Mouse (Mus musculus) heart, embryonic 10.5 days (tissue): ENCODE results near the gene Slc9a8. TPM values are rescaled to one million over a fixed set of nuclear protein-coding genes. Genes with fewer than 3 reads are reported as not detected.
"Not testable (repeated sequence)": the region's sequence is repeated elsewhere in the genome, so short reads cannot be mapped to it uniquely, and the experiment has no call there.

Source experiments
- DNase-seq: peaks from one replicate; pipeline ENCODE4 v3.0.0-alpha.2; 2017; ENCODE audit warnings: low spot score
- H3K27ac ChIP-seq: fragments of 300-500 bp; sonication (generic); 2 replicates; pipeline ENCODE4 v1.5.1; 2016; ENCODE audit warnings: mild to moderate bottlenecking
- H3K27me3 ChIP-seq: fragments of 300-500 bp; sonication (generic); 2 replicates; pipeline ENCODE4 v1.6.1; 2016; ENCODE audit warnings: mild to moderate bottlenecking; ENCODE audit not compliant: poor library complexity, insufficient read depth, severe bottlenecking
- H3K36me3 ChIP-seq: fragments of 300-500 bp; sonication (generic); 2 replicates; pipeline ENCODE4 v1.6.1; 2016; ENCODE audit warnings: mild to moderate bottlenecking, moderate library complexity
- H3K4me1 ChIP-seq: fragments of 300-500 bp; sonication (generic); 2 replicates; pipeline ENCODE4 v1.6.1; 2016; ENCODE audit warnings: mild to moderate bottlenecking
- H3K4me3 ChIP-seq: fragments of 300-500 bp; sonication (generic); 2 replicates; pipeline ENCODE4 v1.5.1; 2016; ENCODE audit warnings: mild to moderate bottlenecking, moderate library complexity
- H3K9me3 ChIP-seq: fragments of 300-500 bp; sonication (generic); 2 replicates; pipeline ENCODE4 v1.6.1; 2016; ENCODE audit warnings: mild to moderate bottlenecking, moderate library complexity
- WGBS: fragments of 180-500 bp; shearing (Covaris S2); methylation state at CpG from one replicate; pipeline ENCODE4 v1.1.7; 2016; 5-methylcytosine and 5-hydroxymethylcytosine counted together
- polyA plus RNA-seq: library from polyadenylated mRNA; unstranded; fragments of >200 nt; fragmentation: Nextera tagmentation; extraction: Ambion mirVana; gene quantifications from 2 replicates; pipeline ENCODE4 v1.2.1, GENCODE M21; 2016

Slc9a8 gene
- polyA plus RNA-seq, 1 experiment from 2014 or later = 23.0 TPM

DNA sequence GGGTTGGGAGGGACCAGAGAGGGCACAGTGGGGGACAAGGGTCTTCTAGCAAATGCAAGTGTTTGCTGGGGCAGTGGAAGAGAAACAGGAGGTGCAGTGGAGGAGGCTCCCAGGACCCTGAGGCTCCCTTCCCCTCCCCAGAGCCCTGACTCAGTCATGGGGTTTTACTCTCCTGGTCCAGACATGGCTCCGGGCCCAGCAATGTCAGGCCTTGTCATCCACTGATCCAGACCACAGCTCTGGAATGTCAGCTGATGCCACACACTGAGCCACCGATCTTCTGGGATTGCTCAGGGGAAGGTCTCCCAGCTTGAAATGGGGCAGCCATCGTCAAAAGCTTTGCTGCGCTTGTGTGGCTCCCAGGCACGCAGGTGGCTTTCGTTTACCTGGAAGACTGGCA is 34.5 kb upstream of the Slc9a8 start:
- no peaks in the 10 kb centered on the region for H3K27me3 ChIP-seq
- H3K27ac ChIP-seq = no peak overlapping the region
- no peaks in the 10 kb centered on the region for H3K36me3 ChIP-seq
- peaks cover 7% of the 10 kb centered on the region for H3K4me1 ChIP-seq
- H3K4me3 ChIP-seq = no peak overlapping the region
- WGBS = 69% methylated on average over 6 of the region's 6 CpGs
- H3K9me3 ChIP-seq = no peaks in the 10 kb centered on the region
- DNase-seq = no peak

- Histone ChIP-seq H3K9me3 (no peaks in the 10 kb centered on the region), H3K4me3 (no peak overlapping the region), H3K27me3 (no peaks in the 10 kb centered on the region), H3K4me1 (0 out of 2 replicates have a peak, but pooled peaks cover under 1% of the 10 kb centered on the region), H3K27ac (no peak overlapping the region), H3K36me3 (no peaks in the 10 kb centered on the region)
- DNase-seq = no peak
- WGBS = 61% methylated on average over 7 of the region's 7 CpGs
These were observed 27.1 kb upstream of the Slc9a8 start for GRCm38 (mm10) chr2:167394426-167394825.

DNA sequence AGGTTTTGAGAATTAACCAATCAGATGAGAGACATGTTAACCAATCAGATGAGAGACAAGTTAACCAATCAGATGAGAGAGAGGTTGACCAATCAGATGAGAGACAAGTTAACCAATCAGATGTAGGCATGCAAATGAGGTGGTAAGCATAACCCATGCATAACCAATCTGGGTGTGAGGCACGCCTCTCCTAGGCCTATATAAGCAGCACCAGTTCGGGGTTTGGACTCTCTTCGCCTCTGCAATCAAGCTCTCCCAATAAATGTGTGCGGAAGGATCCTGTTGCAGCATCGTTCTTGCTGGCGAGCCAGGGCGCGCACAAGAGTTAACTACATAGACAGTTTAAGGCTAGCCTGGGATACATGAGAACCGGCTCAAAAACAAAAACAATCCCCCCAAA is 25.1 kb upstream of the Slc9a8 start:
- not testable (repeated sequence) for H3K4me1 ChIP-seq, H3K36me3 ChIP-seq, H3K27ac ChIP-seq, H3K9me3 ChIP-seq, H3K27me3 ChIP-seq, DNase-seq, H3K4me3 ChIP-seq
- WGBS = 93% methylated on average over 9 of the region's 9 CpGs

GRCm38 (mm10) chr2:167399012-167399411 is 22.5 kb upstream of the Slc9a8 start:
- Histone ChIP-seq H3K36me3 (no peaks in the 10 kb centered on the region), H3K27me3 (no peaks in the 10 kb centered on the region), H3K27ac (no peak overlapping the region), H3K9me3 (no peaks in the 10 kb centered on the region), H3K4me1 (0 out of 2 replicates have a peak, but pooled peaks cover 7% of the 10 kb centered on the region), H3K4me3 (no peak overlapping the region)
- DNase-seq = no peak
- WGBS = 60% methylated on average over 4 of the region's 4 CpGs

DNA sequence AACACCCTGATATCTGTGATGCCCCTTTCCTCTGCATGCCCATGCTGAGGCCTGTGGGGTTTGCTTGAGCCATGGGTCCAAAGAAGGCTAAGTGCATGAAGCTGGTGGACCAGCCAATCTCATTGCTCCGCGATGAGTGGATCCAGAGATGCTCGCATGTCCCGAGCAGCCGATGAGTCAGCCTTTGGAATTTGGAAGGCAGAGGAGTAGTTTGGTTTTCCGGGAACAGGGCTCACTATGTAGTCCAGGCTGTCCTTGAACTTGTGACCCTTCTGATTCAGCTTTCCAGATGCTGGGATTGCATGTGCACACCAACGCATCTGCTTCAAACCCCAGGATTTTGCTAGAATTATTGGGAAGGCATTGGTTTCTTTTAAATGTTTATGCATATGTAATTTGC is 21.9 kb upstream of the Slc9a8 start:
- H3K27me3 ChIP-seq = no peaks in the 10 kb centered on the region
- H3K9me3 ChIP-seq = no peaks in the 10 kb centered on the region
- no peak overlapping the region for H3K4me3 ChIP-seq
- H3K36me3 ChIP-seq = no peaks in the 10 kb centered on the region
- 67% methylated on average over 7 of the region's 7 CpGs for WGBS
- 0 out of 2 replicates have a peak, but pooled peaks cover 7% of the 10 kb centered on the region for H3K4me1 ChIP-seq
- no peak for DNase-seq
- H3K27ac ChIP-seq = no peak overlapping the region

DNA sequence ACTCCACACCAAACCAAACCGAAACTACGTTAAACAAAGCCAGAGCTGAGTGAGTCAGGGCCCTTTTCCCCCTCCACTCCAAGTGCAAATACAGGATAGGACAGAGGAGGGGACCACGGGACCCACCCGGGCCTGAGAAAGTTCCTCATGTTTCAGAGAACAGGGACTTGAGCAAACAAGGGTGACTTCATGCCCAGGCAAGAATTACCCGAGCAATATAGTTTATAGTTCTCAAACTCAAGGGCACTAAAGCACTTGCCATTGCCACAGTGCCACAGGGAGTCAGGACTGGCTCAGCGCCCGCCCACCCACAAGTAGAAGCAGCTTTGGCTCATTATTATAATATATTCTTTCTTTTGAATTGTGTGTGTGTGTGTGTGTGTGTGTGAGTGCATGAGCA is 18.4 kb upstream of the Slc9a8 start:
- H3K4me1 ChIP-seq = 0 out of 2 replicates have a peak, but pooled peaks cover 7% of the 10 kb centered on the region
- WGBS = 78% methylated on average over 7 of the region's 7 CpGs
- DNase-seq = no peak
- no peaks in the 10 kb centered on the region for H3K36me3 ChIP-seq
- H3K27ac ChIP-seq = no peak overlapping the region
- no peaks in the 10 kb centered on the region for H3K9me3 ChIP-seq
- no peaks in the 10 kb centered on the region for H3K27me3 ChIP-seq
- no peak overlapping the region for H3K4me3 ChIP-seq

- DNase-seq = no peak
- Histone ChIP-seq H3K9me3 (no peaks in the 10 kb centered on the region), H3K4me3 (no peak overlapping the region), H3K36me3 (no peaks in the 10 kb centered on the region), H3K27me3 (no peaks in the 10 kb centered on the region), H3K4me1 (0 out of 2 replicates have a peak, but pooled peaks cover 1% of the 10 kb centered on the region), H3K27ac (no peak overlapping the region)
- WGBS = 74% methylated on average over 20 of the region's 20 CpGs
These were observed 16.2 kb upstream of the Slc9a8 start for GRCm38 (mm10) chr2:167405101-167405880.

DNA sequence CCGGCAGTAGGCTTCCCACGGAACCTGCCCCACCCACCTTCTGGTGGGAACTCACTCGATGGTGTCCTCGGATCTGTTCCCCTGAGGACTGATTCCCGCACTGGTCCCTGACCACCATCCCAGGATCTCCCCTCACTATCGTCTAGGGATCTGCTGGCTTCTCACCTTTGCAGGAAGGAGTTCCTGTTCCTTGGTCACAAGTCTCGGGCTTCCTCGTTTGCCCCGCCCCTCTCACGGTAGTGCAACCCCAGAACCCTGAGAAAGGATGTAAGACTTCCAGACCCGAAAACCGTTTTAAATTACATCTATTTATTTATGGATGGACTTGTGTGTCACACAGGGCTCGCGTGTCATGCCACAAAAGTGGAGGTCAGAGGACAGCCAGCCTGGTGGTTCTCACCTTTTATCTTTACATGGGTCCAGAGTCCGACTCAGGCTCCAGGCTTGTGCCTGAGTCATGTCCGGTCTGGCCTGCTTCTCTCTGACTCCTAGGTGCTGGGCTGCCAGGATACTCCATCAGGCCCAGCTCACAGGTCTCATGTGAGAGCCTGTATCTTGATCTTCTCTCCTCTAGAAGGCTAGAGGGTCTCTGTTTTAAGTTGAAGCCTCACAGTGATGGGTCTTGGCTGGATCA is 14.1 kb upstream of the Slc9a8 start:
- Histone ChIP-seq H3K9me3 (no peaks in the 10 kb centered on the region), H3K27me3 (no peaks in the 10 kb centered on the region), H3K36me3 (no peaks in the 10 kb centered on the region), H3K27ac (no peak overlapping the region), H3K4me1 (no peaks in the 10 kb centered on the region), H3K4me3 (no peak overlapping the region)
- 92% methylated on average over 16 of the region's 16 CpGs for WGBS
- no peak for DNase-seq

DNA sequence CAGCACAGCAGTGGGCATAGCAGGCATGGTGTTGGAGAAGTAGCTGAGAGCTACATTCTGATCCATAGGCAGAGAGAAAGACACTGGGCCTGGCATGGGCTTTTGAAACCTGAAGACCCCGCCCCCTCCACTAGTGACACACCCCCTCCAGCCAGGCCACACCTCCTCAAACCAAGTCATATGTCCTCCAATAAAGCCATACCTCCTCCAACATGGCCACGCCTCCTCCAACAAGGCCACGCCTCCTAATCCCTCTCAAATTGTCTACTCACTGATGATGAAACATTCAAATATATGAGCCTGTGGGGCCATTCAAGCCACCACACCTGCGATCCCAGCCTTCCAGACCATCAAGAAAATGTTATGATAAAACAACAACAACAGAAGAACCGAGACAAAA is 7.1 kb upstream of the Slc9a8 start:
- H3K27me3 ChIP-seq = no peaks in the 10 kb centered on the region
- 81% methylated on average over 5 of the region's 5 CpGs for WGBS
- no peaks in the 10 kb centered on the region for H3K36me3 ChIP-seq
- H3K4me1 ChIP-seq = peaks cover 12% of the 10 kb centered on the region; the same call in 1 of the 2 replicates
- no peaks in the 10 kb centered on the region for H3K9me3 ChIP-seq
- H3K4me3 ChIP-seq = no peak overlapping the region
- H3K27ac ChIP-seq = no peak overlapping the region
- no peak for DNase-seq

DNA sequence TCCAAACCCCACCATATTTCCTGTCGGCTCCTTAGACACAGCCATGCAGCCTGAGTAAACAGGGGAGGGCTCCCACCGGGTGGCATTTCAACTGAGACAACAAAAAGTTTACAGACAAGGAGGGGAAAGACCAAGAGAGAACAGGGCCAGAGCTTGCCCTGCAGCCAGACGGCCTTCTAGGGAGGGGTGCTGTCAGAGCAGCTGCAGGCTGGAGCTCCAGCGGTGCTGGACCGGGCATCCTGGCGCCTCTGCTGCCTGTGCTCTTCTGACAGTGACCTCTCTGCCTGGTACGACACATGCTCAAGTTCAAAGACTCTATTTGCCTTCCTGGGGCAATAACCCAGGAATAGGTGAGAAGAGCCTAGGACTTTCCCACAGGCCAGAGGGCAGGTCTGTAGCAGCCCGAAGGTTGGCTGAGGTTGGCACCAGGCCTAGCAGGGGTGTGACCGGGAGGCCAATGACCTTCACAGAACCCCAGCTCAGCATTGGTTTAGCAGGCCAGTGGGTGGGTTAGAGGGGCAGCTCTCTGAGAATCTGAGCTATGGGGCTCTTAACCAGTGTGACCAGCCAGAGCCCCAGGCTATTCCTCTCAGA is 5.4 kb upstream of the Slc9a8 start:
- H3K4me1 ChIP-seq = peaks cover 21% of the 10 kb centered on the region
- H3K9me3 ChIP-seq = no peaks in the 10 kb centered on the region
- no peaks in the 10 kb centered on the region for H3K27me3 ChIP-seq
- WGBS = 76% methylated on average over 9 of the region's 9 CpGs
- DNase-seq = no peak
- no peak overlapping the region for H3K27ac ChIP-seq
- H3K36me3 ChIP-seq = no peaks in the 10 kb centered on the region
- no peak overlapping the region for H3K4me3 ChIP-seq

GRCm38 (mm10) chr2:167417048-167417447 is 4.5 kb upstream of the Slc9a8 start:
- no peaks in the 10 kb centered on the region for H3K27me3 ChIP-seq
- no peak for DNase-seq
- H3K36me3 ChIP-seq = no peaks in the 10 kb centered on the region
- 78% methylated on average over 3 of the region's 3 CpGs for WGBS
- no peak overlapping the region for H3K4me3 ChIP-seq
- H3K4me1 ChIP-seq = peaks cover 21% of the 10 kb centered on the region
- no peaks in the 10 kb centered on the region for H3K9me3 ChIP-seq
- peak overlapping the region; percentile 59 for H3K27ac ChIP-seq

GRCm38 (mm10) chr2:167417694-167418093 is 3.8 kb upstream of the Slc9a8 start:
- Histone ChIP-seq H3K4me1 (peaks cover 26% of the 10 kb centered on the region), H3K27ac (peak overlapping the region; percentile 59), H3K4me3 (no peak overlapping the region), H3K27me3 (no peaks in the 10 kb centered on the region), H3K36me3 (no peaks in the 10 kb centered on the region), H3K9me3 (no peaks in the 10 kb centered on the region)
- DNase-seq = no peak
- 38% methylated on average over 4 of the region's 4 CpGs for WGBS

DNA sequence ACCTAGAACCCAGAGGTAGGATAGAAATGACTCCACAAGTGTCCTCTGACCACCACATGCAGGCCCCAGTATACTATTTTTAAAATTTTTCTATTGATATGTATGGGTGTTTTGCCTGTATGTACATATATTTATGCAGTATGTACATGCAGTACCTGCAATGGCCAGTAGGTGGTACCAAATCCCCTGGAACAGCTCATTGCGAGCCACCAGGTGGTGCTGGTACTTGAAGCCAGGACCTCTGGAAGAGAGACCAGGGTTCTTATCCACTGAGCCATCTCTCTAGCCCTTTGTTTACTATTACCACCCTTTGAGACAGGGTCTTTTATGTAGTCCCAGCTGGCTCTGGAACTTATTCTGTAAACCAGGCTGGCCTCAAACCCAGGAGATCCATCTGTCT is 2.3 kb upstream of the Slc9a8 start:
- Histone ChIP-seq H3K36me3 (peaks cover 6% of the 10 kb centered on the region), H3K27ac (no peak overlapping the region), H3K4me3 (no peak overlapping the region), H3K27me3 (no peaks in the 10 kb centered on the region), H3K4me1 (peaks cover 27% of the 10 kb centered on the region), H3K9me3 (no peaks in the 10 kb centered on the region)
- peak; percentile 88 for DNase-seq
- 27% methylated on average over 1 of the region's 1 CpGs for WGBS
